Mouse (Mus musculus): ENCODE results near the gene Sirt7. TPM values are rescaled to one million over a fixed set of nuclear protein-coding genes. Genes with fewer than 3 reads are reported as not detected.

The Sirt7 gene
- polyA plus RNA-seq, 1 experiment = 72.2 TPM

GRCm38 (mm10) chr11:120623961-120624679 is 920 bp downstream of the Sirt7 start:
- peak; percentile 85 for DNase-seq
- Histone ChIP-seq H3K36me3 (ENCODE audit: control insufficient read depth, insufficient read depth, low read length) (peaks cover 4% of the 10 kb centered on the region), H3K27me3 (replicated peaks; ENCODE audit: control insufficient read depth, insufficient read depth, low read length) (no peaks in the 10 kb centered on the region), H3K4me3 (ENCODE audit: insufficient read depth, low read depth, low read length) (peak overlapping the region; percentile 69), H3K27ac (ENCODE audit: insufficient read depth, low read depth, low read length) (peak overlapping the region; percentile 66), H3K4me1 (ENCODE audit: control insufficient read depth, insufficient read depth, low read length) (peaks cover 16% of the 10 kb centered on the region)
- 8% methylated on average over 30 of the region's 30 CpGs for WGBS
- TF ChIP-seq POLR2A (IDR thresholded peaks at IDR 0.05; ENCODE audit: low read depth, low read length) (no peak), CTCF (conservative IDR thresholded peaks at IDR 0.05; ENCODE audit: insufficient read depth, insufficient read length, low read depth, low read length) (peak; percentile 72)

- Histone ChIP-seq H3K27ac (ENCODE audit: insufficient read depth, low read depth, low read length) (no peak overlapping the region), H3K4me3 (ENCODE audit: insufficient read depth, low read depth, low read length) (no peak overlapping the region), H3K27me3 (replicated peaks; ENCODE audit: control insufficient read depth, insufficient read depth, low read length) (no peaks in the 10 kb centered on the region), H3K36me3 (ENCODE audit: control insufficient read depth, insufficient read depth, low read length) (peaks cover 7% of the 10 kb centered on the region), H3K4me1 (ENCODE audit: control insufficient read depth, insufficient read depth, low read length) (peaks cover 13% of the 10 kb centered on the region; the same call in 1 of the 2 replicates)
- WGBS = 92% methylated on average over 6 of the region's 6 CpGs
- no peak for DNase-seq
- TF ChIP-seq CTCF (conservative IDR thresholded peaks at IDR 0.05; ENCODE audit: insufficient read depth, insufficient read length, low read depth, low read length) (no peak), POLR2A (IDR thresholded peaks at IDR 0.05; ENCODE audit: low read depth, low read length) (no peak)
These were observed 2.2 kb downstream of the Sirt7 start for GRCm38 (mm10) chr11:120622805-120623204.

GRCm38 (mm10) chr11:120620195-120620594 is 4.8 kb downstream of the Sirt7 start:
- WGBS = 94% methylated on average over 14 of the region's 14 CpGs

GRCm38 (mm10) chr11:120618619-120619535 is 6.2 kb downstream of the Sirt7 start:
- no peak for DNase-seq
- no peaks in the 10 kb centered on the region for H3K27me3 ChIP-seq (replicated peaks; ENCODE audit: control insufficient read depth, insufficient read depth, low read length)
- H3K4me3 ChIP-seq (ENCODE audit: insufficient read depth, low read depth, low read length) = no peak overlapping the region
- H3K4me1 ChIP-seq (ENCODE audit: control insufficient read depth, insufficient read depth, low read length) = peaks cover 15% of the 10 kb centered on the region
- peaks cover 7% of the 10 kb centered on the region for H3K36me3 ChIP-seq (ENCODE audit: control insufficient read depth, insufficient read depth, low read length)
- WGBS = 88% methylated on average over 25 of the region's 25 CpGs
- TF ChIP-seq CTCF (conservative IDR thresholded peaks at IDR 0.05; ENCODE audit: insufficient read depth, insufficient read length, low read depth, low read length) (no peak), POLR2A (IDR thresholded peaks at IDR 0.05; ENCODE audit: low read depth, low read length) (no peak)
- H3K27ac ChIP-seq (ENCODE audit: insufficient read depth, low read depth, low read length) = 0 out of 2 replicates have a peak overlapping the region, but pooled peaks have one; percentile 1

More at GRCm38 (mm10) chr11:120620195-120620594, 4.8 kb downstream of the Sirt7 start:
- H3K27me3 ChIP-seq (replicated peaks; ENCODE audit: control insufficient read depth, insufficient read depth, low read length) = no peaks in the 10 kb centered on the region
- H3K4me3 ChIP-seq (ENCODE audit: insufficient read depth, low read depth, low read length) = no peak overlapping the region
- DNase-seq = no peak
- H3K36me3 ChIP-seq (ENCODE audit: control insufficient read depth, insufficient read depth, low read length) = peaks cover 7% of the 10 kb centered on the region
- peaks cover 20% of the 10 kb centered on the region for H3K4me1 ChIP-seq (ENCODE audit: control insufficient read depth, insufficient read depth, low read length)
- TF ChIP-seq CTCF (conservative IDR thresholded peaks at IDR 0.05; ENCODE audit: insufficient read depth, insufficient read length, low read depth, low read length) (no peak), POLR2A (IDR thresholded peaks at IDR 0.05; ENCODE audit: low read depth, low read length) (no peak)
- H3K27ac ChIP-seq (ENCODE audit: insufficient read depth, low read depth, low read length) = no peak overlapping the region

- Histone ChIP-seq H3K4me1 (ENCODE audit: control insufficient read depth, insufficient read depth, low read length) (peaks cover 14% of the 10 kb centered on the region), H3K4me3 (ENCODE audit: insufficient read depth, low read depth, low read length) (peak within 1 kb of the TSS; percentile 83), H3K36me3 (ENCODE audit: control insufficient read depth, insufficient read depth, low read length) (peaks cover 5% of the 10 kb centered on the region; the same call in 1 of the 2 replicates), H3K27ac (ENCODE audit: insufficient read depth, low read depth, low read length) (peak within 1 kb of the TSS; percentile 95), H3K27me3 (replicated peaks; ENCODE audit: control insufficient read depth, insufficient read depth, low read length) (no peaks in the 10 kb centered on the region)
- WGBS = under 1% methylated on average over 56 of the region's 56 CpGs
- TF ChIP-seq CTCF (conservative IDR thresholded peaks at IDR 0.05; ENCODE audit: insufficient read depth, insufficient read length, low read depth, low read length) (no peak), POLR2A (IDR thresholded peaks at IDR 0.05; ENCODE audit: low read depth, low read length) (no peak)
- peak; percentile 98 for DNase-seq
These were observed 7.4 kb downstream of the Sirt7 start, which contains the start of gene Pcyt2 for GRCm38 (mm10) chr11:120617519-120618112. Gene Pcyt2 (minus strand): TSS chr11:120617936.

- H3K27ac ChIP-seq (ENCODE audit: insufficient read depth, low read depth, low read length) = peak overlapping the region; percentile 95
- 36% methylated on average over 4 of the region's 4 CpGs for WGBS
These were observed 8.3 kb downstream of the Sirt7 start for GRCm38 (mm10) chr11:120616617-120617294.

More at GRCm38 (mm10) chr11:120616617-120617294, 8.3 kb downstream of the Sirt7 start:
- H3K36me3 ChIP-seq (ENCODE audit: control insufficient read depth, insufficient read depth, low read length) = peaks cover 6% of the 10 kb centered on the region; the same call in 1 of the 2 replicates
- H3K27me3 ChIP-seq (replicated peaks; ENCODE audit: control insufficient read depth, insufficient read depth, low read length) = no peaks in the 10 kb centered on the region
- TF ChIP-seq POLR2A (IDR thresholded peaks at IDR 0.05; ENCODE audit: low read depth, low read length) (no peak), CTCF (conservative IDR thresholded peaks at IDR 0.05; ENCODE audit: insufficient read depth, insufficient read length, low read depth, low read length) (no peak)
- H3K4me3 ChIP-seq (ENCODE audit: insufficient read depth, low read depth, low read length) = peak overlapping the region; percentile 83
- peak; percentile 88 for DNase-seq
- H3K4me1 ChIP-seq (ENCODE audit: control insufficient read depth, insufficient read depth, low read length) = peaks cover 14% of the 10 kb centered on the region

All from kidney, adult 2 months (tissue).